Comparison of ENCODE assay signal across 18 mouse cellular contexts in genomic region chr6:120516879-120517278, GRCm38 (mm10). TPM values are rescaled to one million over a fixed set of nuclear protein-coding genes. Genes with fewer than 3 reads are reported as not detected.
DNase-seq lines count a peak whose midpoint lies in the region; ATAC-seq and TF ChIP-seq lines count a peak whose summit lies in the region.
"Had no signal": no experiment of that assay in that cellular context is flagged by ENCODE, and none has a peak within 500 bp of the region (broad histone marks: within the 10 kb centered on the region; RNA-seq: fewer than 3 reads in every experiment).

No protein-coding gene starts in this region.

- WGBS in spleen, adult 2 months = 83% methylated on average over 6 of the region's 6 CpGs
- WGBS in liver, embryonic 11.5 days = 64% methylated on average over 6 of the region's 6 CpGs
- WGBS in forebrain, embryonic 10.5 days = 90% methylated on average over 6 of the region's 6 CpGs

- H3K9ac ChIP-seq in liver, embryonic 11.5 days (ENCODE audit: low read depth, low read length) = peak overlapping the region; percentile 65
- H3K9ac ChIP-seq: embryonic facial prominence, embryonic 12.5 days; hindbrain, embryonic 12.5 days; lung, embryonic 14.5 days had no signal

- intact Hi-C loops in gastrocnemius, adult 2 months (cut with DNase I) = no loop called here

- TF ChIP-seq CTCF in gastrocnemius, adult 2 months (IDR thresholded peaks at IDR 0.05) = no peak
- no peak for TF ChIP-seq CTCF in spleen, adult 2 months (IDR thresholded peaks at IDR 0.05; ENCODE audit: extremely low read depth, insufficient read depth, insufficient read length, insufficient replicate concordance)

- no peaks in the 10 kb centered on the region for H3K4me1 ChIP-seq in spleen, adult 2 months (ENCODE audit: control insufficient read depth, insufficient read depth, insufficient read length)
- H3K4me1 ChIP-seq in liver, embryonic 11.5 days (replicated peaks; ENCODE audit: control insufficient read depth, insufficient read depth, low read length) = peaks cover 18% of the 10 kb centered on the region
- H3K4me1 ChIP-seq in forebrain, embryonic 10.5 days = no peaks in the 10 kb centered on the region
- H3K4me1 ChIP-seq: embryonic facial prominence, embryonic 12.5 days; hindbrain, embryonic 12.5 days had no signal

- H3K9me3 ChIP-seq in liver, embryonic 11.5 days (ENCODE audit: control insufficient read depth, low read length) = no peaks in the 10 kb centered on the region
- H3K9me3 ChIP-seq in forebrain, embryonic 10.5 days = no peaks in the 10 kb centered on the region
- H3K9me3 ChIP-seq: embryonic facial prominence, embryonic 12.5 days; hindbrain, embryonic 12.5 days had no signal

- H3K27me3 ChIP-seq in spleen, adult 2 months (ENCODE audit: control insufficient read depth, insufficient read depth, low read length) = no peaks in the 10 kb centered on the region
- no peaks in the 10 kb centered on the region for H3K27me3 ChIP-seq in liver, embryonic 11.5 days (replicated peaks; ENCODE audit: control insufficient read depth, insufficient read depth, low read length)
- H3K27me3 ChIP-seq in forebrain, embryonic 10.5 days (ENCODE audit: poor library complexity, severe bottlenecking) = no peaks in the 10 kb centered on the region
- H3K27me3 ChIP-seq: embryonic facial prominence, embryonic 12.5 days; hindbrain, embryonic 12.5 days had no signal

- H3K4me2 ChIP-seq in liver, embryonic 11.5 days = peak overlapping the region; percentile 57
- H3K4me2 ChIP-seq: embryonic facial prominence, embryonic 12.5 days; hindbrain, embryonic 12.5 days; lung, embryonic 14.5 days had no signal

- ATAC-seq in liver, embryonic 11.5 days (replicated peaks; ENCODE audit: low FRiP score) = peak; percentile 60
- ATAC-seq in megakaryocyte-erythroid progenitor cell, adult 5-6 weeks (replicated peaks; ENCODE audit: low FRiP score, low TSS enrichment, poor library complexity, severe bottlenecking) = peak; percentile 51; the same call in 1 of the 2 replicates
- ATAC-seq in CD4-positive, CD25-positive, alpha-beta regulatory T cell, adult 4 months = no peak
- ATAC-seq: intestine, embryonic 16.5 days; midbrain, embryonic 16.5 days had no signal

- no peak overlapping the region for H3K4me3 ChIP-seq in gastrocnemius, adult 2 months
- H3K4me3 ChIP-seq in spleen, adult 2 months (ENCODE audit: extremely low read depth, insufficient read depth, insufficient read length) = no peak overlapping the region
- H3K4me3 ChIP-seq in liver, embryonic 11.5 days (ENCODE audit: low read depth, low read length) = no peak overlapping the region
- H3K4me3 ChIP-seq in forebrain, embryonic 10.5 days = no peak overlapping the region
- H3K4me3 ChIP-seq: embryonic facial prominence, embryonic 12.5 days; hindbrain, embryonic 12.5 days had no signal

- no peak for DNase-seq in gastrocnemius, adult 2 months
- no peak for DNase-seq in gastrocnemius, adult 18-20 months (ENCODE audit: low spot score)
- no peak for DNase-seq in spleen, adult 2 months (ENCODE audit: low read depth in 1 of 2, low spot score in 2 of 2)
- DNase-seq in spleen, postnatal 14 days (ENCODE audit: low spot score in 2 of 2) = no peak
- no peak for DNase-seq in liver, embryonic 11.5 days (ENCODE audit: low spot score)
- no peak for DNase-seq in forebrain, embryonic 10.5 days (ENCODE audit: extremely low spot score, low spot score)
- DNase-seq: cerebellum, adult 18-20 months; cerebellum, postnatal 36 days; lung, embryonic 14.5 days; lung, postnatal 4 days; thymus, postnatal 36 days had no signal

- H3K27ac ChIP-seq in gastrocnemius, adult 2 months = peak overlapping the region; percentile 5; the same call in 1 of the 2 replicates
- peak overlapping the region; percentile 3; the same call in 1 of the 2 replicates for H3K27ac ChIP-seq in spleen, adult 2 months (ENCODE audit: insufficient read depth, low read length)
- peak overlapping the region; percentile 96 for H3K27ac ChIP-seq in liver, embryonic 11.5 days (ENCODE audit: low read depth, low read length)
- no peak overlapping the region for H3K27ac ChIP-seq in forebrain, embryonic 10.5 days
- H3K27ac ChIP-seq: embryonic facial prominence, embryonic 12.5 days; hindbrain, embryonic 12.5 days; kidney, postnatal 0 days had no signal

- TF ChIP-seq POLR2A in spleen, adult 2 months (IDR thresholded peaks at IDR 0.05; ENCODE audit: low read depth, low read length) = no peak

- peaks cover 14% of the 10 kb centered on the region; the same call in 1 of the 2 replicates for H3K36me3 ChIP-seq in spleen, adult 2 months (ENCODE audit: control insufficient read depth, insufficient read depth, low read length)
- peaks cover 8% of the 10 kb centered on the region for H3K36me3 ChIP-seq in liver, embryonic 11.5 days (ENCODE audit: control insufficient read depth, insufficient read depth, low read length)
- peaks cover 81% of the 10 kb centered on the region for H3K36me3 ChIP-seq in forebrain, embryonic 10.5 days (replicated peaks)

RNA-seq across cellular contexts. Expression of gene Hdhd5, which starts 14.2 kb away (rescaled TPM):
- 10 to 100 TPM; 19.4 to 28.5 TPM for total RNA-seq in gastrocnemius, adult 2 months (2021)
- 10 to 100 TPM; 19.9 to 26.1 TPM for total RNA-seq in gastrocnemius, adult 18-20 months (2021)
- polyA plus RNA-seq in spleen, adult 2 months (2012; rRNA removed) = 25.2 and 25.3 TPM in 2 replicates
- 19.9 and 20.7 TPM in 2 replicates for polyA plus RNA-seq in liver, embryonic 11.5 days (2014; fragmentation: Nextera tagmentation; extraction: Ambion mirVana)
- 18.5 and 24.8 TPM in 2 replicates for total RNA-seq in megakaryocyte-erythroid progenitor cell, adult 5-6 weeks (2014; fragmentation: Nextera tagmentation)
- 10.1 and 18.1 TPM in 2 replicates for total RNA-seq in megakaryocyte-erythroid progenitor cell, adult 5-6 weeks (2017)
- 10 to 100 TPM; 43.4 to 59.7 TPM for polyA plus RNA-seq in CD4-positive, CD25-positive, alpha-beta regulatory T cell, adult 4 months (2017; shearing (Covaris generic))
- polyA plus RNA-seq in forebrain, embryonic 10.5 days (2016; fragmentation: Nextera tagmentation; extraction: Ambion mirVana) = 20.2 and 23.6 TPM in 2 replicates

RNA-seq across cellular contexts. Expression of gene Tmem121b, which starts 23.3 kb away (rescaled TPM):
- not detected for total RNA-seq in gastrocnemius, adult 2 months (2021)
- total RNA-seq in gastrocnemius, adult 18-20 months (2021) = not detected
- polyA plus RNA-seq in spleen, adult 2 months (2012; rRNA removed) = 0.14 and 0.59 TPM in 2 replicates
- polyA plus RNA-seq in liver, embryonic 11.5 days (2014; fragmentation: Nextera tagmentation; extraction: Ambion mirVana) = 0.07 TPM in 1 of 2 replicates, not detected in the other
- not detected in 2 replicates for total RNA-seq in megakaryocyte-erythroid progenitor cell, adult 5-6 weeks (2014; fragmentation: Nextera tagmentation)
- total RNA-seq in megakaryocyte-erythroid progenitor cell, adult 5-6 weeks (2017) = not detected in 2 replicates
- under 1 TPM; 0.61 to 0.63 TPM for polyA plus RNA-seq in CD4-positive, CD25-positive, alpha-beta regulatory T cell, adult 4 months (2017; shearing (Covaris generic))
- polyA plus RNA-seq in forebrain, embryonic 10.5 days (2016; fragmentation: Nextera tagmentation; extraction: Ambion mirVana) = 0.27 and 0.47 TPM in 2 replicates

RNA-seq across cellular contexts. Expression of gene Il17ra, which starts 53.8 kb away (rescaled TPM):
- 1 to 10 TPM in 1 of 2 experiments, under 1 TPM in 1; 0.99 to 2.0 TPM for total RNA-seq in gastrocnemius, adult 2 months (2021)
- 1 to 10 TPM; 1.3 to 1.4 TPM for total RNA-seq in gastrocnemius, adult 18-20 months (2021)
- polyA plus RNA-seq in spleen, adult 2 months (2012; rRNA removed) = 93.1 and 98.3 TPM in 2 replicates
- 6.8 and 8.7 TPM in 2 replicates for polyA plus RNA-seq in liver, embryonic 11.5 days (2014; fragmentation: Nextera tagmentation; extraction: Ambion mirVana)
- total RNA-seq in megakaryocyte-erythroid progenitor cell, adult 5-6 weeks (2014; fragmentation: Nextera tagmentation) = 34.5 and 40.8 TPM in 2 replicates
- 30.4 and 45.9 TPM in 2 replicates for total RNA-seq in megakaryocyte-erythroid progenitor cell, adult 5-6 weeks (2017)
- 10 to 100 TPM; 18.8 to 20.3 TPM for polyA plus RNA-seq in CD4-positive, CD25-positive, alpha-beta regulatory T cell, adult 4 months (2017; shearing (Covaris generic))
- 4.1 and 4.4 TPM in 2 replicates for polyA plus RNA-seq in forebrain, embryonic 10.5 days (2016; fragmentation: Nextera tagmentation; extraction: Ambion mirVana)
